Mouse (Mus musculus) intestine, embryonic 14.5 days (tissue): ENCODE measurements around the gene Olfr1228. TPM values are rescaled to one million over a fixed set of nuclear protein-coding genes. Genes with fewer than 3 reads are reported as not detected.

Experiments
- ATAC-seq: fragments of 200-750 bp; cut with Nextera tagmentation; replicated peaks from 2 replicates; pipeline ENCODE4 v1.8.0; 2017; ENCODE audit warnings: low read depth, moderate number of reproducible peaks, moderate TSS enrichment, moderate library complexity; ENCODE audit not compliant: low FRiP score, low TSS enrichment
- DNase-seq: peaks from one replicate; pipeline ENCODE4 v3.0.0-alpha.2; 2018; ENCODE audit warnings: low spot score
- H3K27ac ChIP-seq: fragments of 300-500 bp; sonication (generic); 2 replicates; pipeline ENCODE4 v1.5.1; 2014; ENCODE audit warnings: low read depth, mild to moderate bottlenecking, control low read depth
- H3K27me3 ChIP-seq: fragments of 300-500 bp; sonication (generic); replicated peaks from 2 replicates; pipeline ENCODE4 v1.6.1; 2014; ENCODE audit warnings: low read length, control low read depth; ENCODE audit not compliant: control insufficient read depth, insufficient read depth
- H3K36me3 ChIP-seq: fragments of 300-500 bp; sonication (generic); 2 replicates; pipeline ENCODE4 v1.6.1; 2014; ENCODE audit warnings: low read length, control low read depth; ENCODE audit not compliant: control insufficient read depth, insufficient read depth
- H3K4me1 ChIP-seq: fragments of 300-500 bp; sonication (generic); replicated peaks from 2 replicates; pipeline ENCODE4 v1.6.1; 2014; ENCODE audit warnings: low read length, control low read depth, mixed read lengths; ENCODE audit not compliant: control insufficient read depth, insufficient read depth
- H3K4me2 ChIP-seq: fragments of 300-500 bp; sonication (generic); 2 replicates; pipeline ENCODE4 v1.6.1; 2014; ENCODE audit warnings: low read length
- H3K4me3 ChIP-seq: fragments of 300-500 bp; sonication (generic); 2 replicates; pipeline ENCODE4 v1.5.1; 2014; ENCODE audit warnings: low read depth, low read length, control low read depth, mixed read lengths
- H3K9ac ChIP-seq: fragments of 300-500 bp; sonication (generic); 2 replicates; pipeline ENCODE4 v1.6.1; 2014; ENCODE audit warnings: mild to moderate bottlenecking, low read length
- H3K9me3 ChIP-seq: fragments of 300-500 bp; sonication (generic); 2 replicates; pipeline ENCODE4 v1.6.1; 2016; ENCODE audit warnings: low read length, control low read depth; ENCODE audit not compliant: control insufficient read depth
- WGBS: fragments of 180-500 bp; shearing (Covaris S2); extraction: QIAGEN DNeasy Blood & Tissue Kit; methylation state at CpG from one replicate; pipeline ENCODE4 v1.1.7; 2014; 5-methylcytosine and 5-hydroxymethylcytosine counted together
- polyA plus RNA-seq: library from polyadenylated mRNA; unstranded; fragments of >200 nt; fragmentation: Nextera tagmentation; extraction: Ambion mirVana; gene quantifications from 2 replicates; pipeline ENCODE4 v1.2.1, GENCODE M21; 2014

The Olfr1228 gene
- not detected in 2 replicates for polyA plus RNA-seq

GRCm38 (mm10) chr2:89253962-89254361, at the start of gene Olfr1228:
Gene Olfr1228, minus strand, starts transcription at chr2:89254062.
- Histone ChIP-seq H3K4me3 (no peak within 1 kb of the TSS), H3K27ac (no peak within 1 kb of the TSS), H3K9ac (no peak within 1 kb of the TSS), H3K36me3 (no peaks in the 10 kb centered on the region), H3K27me3 (no peaks in the 10 kb centered on the region), H3K9me3 (no peaks in the 10 kb centered on the region), H3K4me2 (no peak within 1 kb of the TSS), H3K4me1 (no peaks in the 10 kb centered on the region)
- ATAC-seq (no peak), DNase-seq (no peak)

GRCm38 (mm10) chr2:89297168-89297567, 43.3 kb upstream of the Olfr1228 start, which contains the start of gene Olfr1230:
Gene Olfr1230, minus strand, starts transcription at chr2:89297268.
- DNase-seq (no peak), ATAC-seq (no peak)
- H3K9me3 ChIP-seq: no peaks in the 10 kb centered on the region
- no peak within 1 kb of the TSS for H3K9ac ChIP-seq
- WGBS: 67% methylated on average over 1 of the region's 1 CpGs
- H3K4me1 ChIP-seq: no peaks in the 10 kb centered on the region
- no peaks in the 10 kb centered on the region for H3K27me3 ChIP-seq
- no peak within 1 kb of the TSS for H3K4me3 ChIP-seq
- no peaks in the 10 kb centered on the region for H3K36me3 ChIP-seq
- no peak within 1 kb of the TSS for H3K27ac ChIP-seq
- H3K4me2 ChIP-seq: no peak within 1 kb of the TSS

- ATAC-seq (no peak), DNase-seq (no peak)
- Histone ChIP-seq H3K36me3 (no peaks in the 10 kb centered on the region), H3K9ac (no peak within 1 kb of the TSS), H3K4me1 (no peaks in the 10 kb centered on the region), H3K27me3 (no peaks in the 10 kb centered on the region), H3K27ac (no peak within 1 kb of the TSS), H3K9me3 (no peaks in the 10 kb centered on the region), H3K4me3 (no peak within 1 kb of the TSS), H3K4me2 (no peak within 1 kb of the TSS)
- 80% methylated on average over 2 of the region's 2 CpGs for WGBS
Measured at GRCm38 (mm10) chr2:89287914-89288313, 34.1 kb upstream of the Olfr1228 start, which contains the start of gene Olfr1229. Gene Olfr1229, minus strand, starts transcription at chr2:89288014.

GRCm38 (mm10) chr2:89199948-89200347, 53.9 kb downstream of the Olfr1228 start, which contains the start of gene Olfr1226:
Gene Olfr1226, minus strand, starts transcription at chr2:89200048.
- H3K27me3 ChIP-seq: no peaks in the 10 kb centered on the region
- no peak within 1 kb of the TSS for H3K4me3 ChIP-seq
- H3K4me1 ChIP-seq: no peaks in the 10 kb centered on the region
- DNase-seq (no peak), ATAC-seq (no peak)
- 68% methylated on average over 2 of the region's 2 CpGs for WGBS
- no peaks in the 10 kb centered on the region for H3K9me3 ChIP-seq
- H3K36me3 ChIP-seq: no peaks in the 10 kb centered on the region
- no peak within 1 kb of the TSS for H3K27ac ChIP-seq
- H3K4me2 ChIP-seq: no peak within 1 kb of the TSS
- no peak within 1 kb of the TSS for H3K9ac ChIP-seq

Other genes starting within 250 kb of the Olfr1228 start
- not detected in 2 replicates for gene Olfr1215, start 247.1 kb downstream of the Olfr1228 start, polyA plus RNA-seq
- gene Olfr1216, start 235.7 kb downstream of the Olfr1228 start, polyA plus RNA-seq: not detected in 2 replicates
- not detected in 2 replicates for gene Olfr1217, start 222.0 kb downstream of the Olfr1228 start, polyA plus RNA-seq
- not detected in 2 replicates for gene Olfr1218, start 192.9 kb downstream of the Olfr1228 start, polyA plus RNA-seq
- gene Olfr1219, start 170.5 kb downstream of the Olfr1228 start, polyA plus RNA-seq: not detected in 2 replicates
- gene Olfr1220, start 147.2 kb downstream of the Olfr1228 start, polyA plus RNA-seq: not detected in 2 replicates
- gene Olfr1221, start 136.8 kb downstream of the Olfr1228 start, polyA plus RNA-seq: not detected in 2 replicates
- gene Olfr1222, start 121.0 kb downstream of the Olfr1228 start, polyA plus RNA-seq: not detected in 2 replicates
- not detected in 2 replicates for gene Olfr1223, start 102.5 kb downstream of the Olfr1228 start, polyA plus RNA-seq
- not detected in 2 replicates for gene Olfr1224-ps1, start 90.0 kb downstream of the Olfr1228 start, polyA plus RNA-seq
- gene Olfr1225, start 79.4 kb downstream of the Olfr1228 start, polyA plus RNA-seq: not detected in 2 replicates
- not detected in 2 replicates for gene Olfr1226, start 54.0 kb downstream of the Olfr1228 start, polyA plus RNA-seq
- gene Olfr1229, start 34.0 kb upstream of the Olfr1228 start, polyA plus RNA-seq: not detected in 2 replicates
- not detected in 2 replicates for gene Olfr1230, start 43.2 kb upstream of the Olfr1228 start, polyA plus RNA-seq
- not detected in 2 replicates for gene Olfr1231, start 53.0 kb upstream of the Olfr1228 start, polyA plus RNA-seq
- not detected in 2 replicates for gene Olfr1232, start 75.6 kb upstream of the Olfr1228 start, polyA plus RNA-seq
- gene Olfr1233, start 88.3 kb upstream of the Olfr1228 start, polyA plus RNA-seq: not detected in 2 replicates
- gene Olfr1234, start 110.8 kb upstream of the Olfr1228 start, polyA plus RNA-seq: not detected in 2 replicates
- not detected in 2 replicates for gene Olfr1238, start 155.6 kb upstream of the Olfr1228 start, polyA plus RNA-seq
- not detected in 2 replicates for gene Olfr1239, start 166.3 kb upstream of the Olfr1228 start, polyA plus RNA-seq
- not detected in 2 replicates for gene Olfr1240, start 188.9 kb upstream of the Olfr1228 start, polyA plus RNA-seq
- gene Olfr1241, start 233.1 kb upstream of the Olfr1228 start, polyA plus RNA-seq: not detected in 2 replicates
- not detected in 2 replicates for gene Olfr1242, start 244.3 kb upstream of the Olfr1228 start, polyA plus RNA-seq